Mouse (Mus musculus) liver, embryonic 14.5 days (tissue): ENCODE results near the gene Mrm2.

Experiments used
- CTCF ChIP-seq: IDR thresholded peaks from 2 replicates; pipeline ENCODE4 v1.5.1; 2016; ENCODE audit warnings: antibody characterized with exemption, low read depth, control low read depth
- EP300 ChIP-seq: IDR thresholded peaks from 2 replicates; pipeline ENCODE4 v1.6.1; 2016; ENCODE audit warnings: antibody characterized with exemption, low read depth

DNA sequence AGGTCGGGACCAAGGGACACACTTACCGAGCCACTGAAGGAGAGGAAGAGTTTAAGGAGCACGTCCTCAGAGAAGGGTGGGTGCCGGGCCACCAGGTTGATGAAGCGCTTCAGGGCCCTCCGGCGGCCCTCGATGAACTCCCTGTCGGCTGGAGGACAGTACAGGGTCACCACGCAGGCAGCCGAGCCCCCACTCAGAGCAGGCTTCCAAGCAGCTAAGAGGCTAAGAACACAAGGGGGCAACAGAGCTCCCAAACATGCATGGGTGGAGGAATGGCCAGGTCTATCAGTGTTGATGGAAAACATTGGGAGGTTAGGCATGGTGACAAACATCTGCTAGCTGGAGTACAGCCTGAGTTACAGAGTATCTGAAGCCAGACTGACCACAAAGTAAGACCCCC is 24.2 kb upstream of the Mrm2 start:
- TF ChIP-seq CTCF (peak; percentile 31; the same call in 1 of the 2 replicates), EP300 (no peak)
